Mouse (Mus musculus) forebrain, embryonic 14.5 days (tissue): ENCODE measurements at regions not wholly inside any gene's neighbourhood (a gene's known extent, or its start where the extent isn't known, plus 50 kb on each side); places are given as distances from the start of the nearest gene placed in this dataset.

Experiments used
- ATAC-seq: fragments of 200-750 bp; cut with Nextera tagmentation; 2 replicates; pipeline ENCODE4 v1.8.0; 2017; ENCODE audit warnings: mild to moderate bottlenecking, moderate library complexity
- DNase-seq: peaks from one replicate; pipeline ENCODE4 v3.0.0-alpha.2; 2015; ENCODE audit warnings: low spot score
- H3K27ac ChIP-seq: fragments of 300-500 bp; sonication (generic); 2 replicates; pipeline ENCODE4 v1.5.1; 2014; ENCODE audit warnings: low read depth, mild to moderate bottlenecking, control low read depth, low read length, moderate library complexity
- H3K27me3 ChIP-seq: fragments of 300-500 bp; sonication (generic); replicated peaks from 2 replicates; pipeline ENCODE4 v1.6.1; 2014; ENCODE audit warnings: low read length, control low read depth, mixed read lengths; ENCODE audit not compliant: control insufficient read depth, insufficient read depth
- H3K36me3 ChIP-seq: fragments of 300-500 bp; sonication (generic); 2 replicates; pipeline ENCODE4 v1.6.1; 2014; ENCODE audit warnings: low read length, control low read depth; ENCODE audit not compliant: control insufficient read depth, insufficient read depth
- H3K4me1 ChIP-seq: fragments of 300-500 bp; sonication (generic); 2 replicates; pipeline ENCODE4 v1.6.1; 2014; ENCODE audit warnings: antibody characterized with exemption, low read length, control low read depth; ENCODE audit not compliant: control insufficient read depth, insufficient read depth
- H3K4me2 ChIP-seq: fragments of 300-500 bp; sonication (generic); 2 replicates; pipeline ENCODE4 v1.6.1; 2014; ENCODE audit warnings: mild to moderate bottlenecking, control low read depth, low read length
- H3K4me3 ChIP-seq: fragments of 300-500 bp; sonication (generic); 2 replicates; pipeline ENCODE4 v1.5.1; 2014; ENCODE audit warnings: low read depth, low read length, control low read depth
- H3K9ac ChIP-seq: fragments of 300-500 bp; sonication (generic); 2 replicates; pipeline ENCODE4 v1.6.1; 2014; ENCODE audit warnings: mild to moderate bottlenecking, low read length, control low read depth, moderate library complexity
- H3K9me3 ChIP-seq: fragments of 300-500 bp; sonication (generic); replicated peaks from 2 replicates; pipeline ENCODE4 v1.6.1; 2016; ENCODE audit warnings: low read length, control low read depth, mixed read lengths; ENCODE audit not compliant: control insufficient read depth
- WGBS: fragments of 180-500 bp; shearing (Covaris S2); extraction: QIAGEN DNeasy Blood & Tissue Kit; methylation state at CpG from one replicate; pipeline ENCODE4 v1.1.7; 2014; 5-methylcytosine and 5-hydroxymethylcytosine counted together

GRCm38 (mm10) chr16:79534370-79534769 lies 443.5 kb upstream of the Tmprss15 start:
- Histone ChIP-seq H3K4me2 (no peak overlapping the region), H3K9ac (no peak overlapping the region), H3K36me3 (no peaks in the 10 kb centered on the region), H3K27me3 (no peaks in the 10 kb centered on the region), H3K4me3 (no peak overlapping the region), H3K9me3 (no peaks in the 10 kb centered on the region), H3K4me1 (no peaks in the 10 kb centered on the region), H3K27ac (no peak overlapping the region)
- ATAC-seq: no peak
- DNase-seq: no peak
- 50% methylated on average over 2 of the region's 2 CpGs for WGBS

- Histone ChIP-seq H3K4me1 (no peaks in the 10 kb centered on the region), H3K36me3 (no peaks in the 10 kb centered on the region), H3K4me3 (no peak overlapping the region), H3K9ac (no peak overlapping the region), H3K27ac (no peak overlapping the region), H3K27me3 (no peaks in the 10 kb centered on the region), H3K4me2 (no peak overlapping the region), H3K9me3 (no peaks in the 10 kb centered on the region)
- 65% methylated on average over 3 of the region's 3 CpGs for WGBS
- DNase-seq: peak; percentile 38
- ATAC-seq: peak; percentile 44; the same call in 1 of the 2 replicates
Observed at GRCm38 (mm10) chr16:79492493-79492892, 401.6 kb upstream of the Tmprss15 start.

GRCm38 (mm10) chr16:79450871-79451270 lies 360.0 kb upstream of the Tmprss15 start:
- Histone ChIP-seq H3K4me3 (no peak overlapping the region), H3K4me1 (no peaks in the 10 kb centered on the region), H3K27me3 (no peaks in the 10 kb centered on the region), H3K27ac (no peak overlapping the region), H3K4me2 (no peak overlapping the region), H3K9me3 (no peaks in the 10 kb centered on the region), H3K36me3 (no peaks in the 10 kb centered on the region), H3K9ac (no peak overlapping the region)
- WGBS: 75% methylated on average over 2 of the region's 2 CpGs
- peak; percentile 38 for DNase-seq
- ATAC-seq: no peak

DNA sequence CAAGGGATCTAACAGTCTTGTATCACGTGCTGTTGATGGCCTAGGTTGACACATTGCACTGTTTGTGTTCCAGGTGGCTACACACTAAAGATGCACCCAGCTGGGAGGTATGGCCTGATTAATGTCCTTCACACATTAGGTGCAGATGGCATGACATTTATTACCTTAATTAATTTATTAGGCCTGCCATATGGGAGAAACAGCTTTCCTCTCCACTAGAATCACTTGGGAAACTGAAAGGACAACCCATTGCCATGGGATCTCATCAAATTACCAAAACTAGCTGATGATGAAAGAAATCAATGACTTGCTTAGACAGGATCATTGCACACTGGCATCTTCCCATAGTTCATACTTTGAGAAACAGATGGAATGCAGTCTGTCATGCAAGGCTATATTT lies 358.8 kb upstream of the Tmprss15 start:
- no peaks in the 10 kb centered on the region for H3K4me1 ChIP-seq
- H3K9ac ChIP-seq: no peak overlapping the region
- H3K27me3 ChIP-seq: no peaks in the 10 kb centered on the region
- no peaks in the 10 kb centered on the region for H3K36me3 ChIP-seq
- no peak overlapping the region for H3K4me2 ChIP-seq
- no peak overlapping the region; the same call in 1 of the 2 replicates for H3K27ac ChIP-seq
- ATAC-seq (peak; percentile 93), DNase-seq (peak; percentile 79)
- no peaks in the 10 kb centered on the region for H3K9me3 ChIP-seq
- no peak overlapping the region for H3K4me3 ChIP-seq
- 27% methylated on average over 1 of the region's 1 CpGs for WGBS

DNA sequence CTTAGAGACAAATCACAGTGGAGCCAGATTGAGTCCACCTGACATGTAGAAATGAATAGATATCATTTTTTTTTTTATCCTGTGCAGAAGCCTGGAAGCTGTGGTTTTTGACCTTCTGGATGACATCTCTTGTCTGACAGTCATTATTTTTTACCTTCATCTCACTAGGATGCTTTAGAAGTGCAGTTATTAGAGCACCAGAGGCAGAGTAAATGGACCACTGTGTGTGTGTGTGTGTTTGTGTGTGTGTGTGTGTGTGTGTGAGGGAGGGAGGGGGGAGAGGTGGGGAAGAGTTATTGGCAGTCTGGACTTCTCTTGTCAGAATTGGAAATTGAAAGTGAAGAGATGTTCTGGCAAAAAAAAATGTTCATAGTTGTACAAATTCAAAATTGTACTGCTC lies 316.5 kb upstream of the Tmprss15 start:
- Histone ChIP-seq H3K27me3 (no peaks in the 10 kb centered on the region), H3K36me3 (no peaks in the 10 kb centered on the region), H3K4me2 (no peak overlapping the region), H3K4me1 (0 out of 2 replicates have a peak, but pooled peaks cover 3% of the 10 kb centered on the region), H3K9ac (no peak overlapping the region), H3K4me3 (no peak overlapping the region), H3K27ac (no peak overlapping the region), H3K9me3 (no peaks in the 10 kb centered on the region)
- 0 out of 2 replicates have a peak, but pooled peaks have one; percentile 21 for ATAC-seq
- DNase-seq: peak; percentile 33

DNA sequence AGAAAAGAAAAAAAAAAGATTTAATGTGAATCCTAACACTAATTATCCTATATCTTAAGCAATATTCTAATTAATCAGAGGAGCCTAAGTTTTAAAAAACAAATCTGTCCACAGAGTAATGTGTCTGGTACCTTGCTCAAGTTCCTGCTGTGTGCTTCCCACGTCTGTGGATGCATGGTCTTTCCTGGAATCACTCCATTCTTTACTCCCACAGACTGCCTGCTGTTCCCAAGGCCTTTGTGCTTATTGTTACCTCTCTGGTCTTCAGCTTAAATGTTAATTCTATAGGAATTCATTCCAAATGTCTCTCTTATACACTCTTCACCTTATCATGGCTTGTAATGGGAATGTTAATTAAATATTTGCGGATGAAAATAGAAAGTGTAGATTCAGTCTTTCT lies 315.3 kb upstream of the Tmprss15 start:
- Histone ChIP-seq H3K27ac (no peak overlapping the region), H3K9me3 (no peaks in the 10 kb centered on the region), H3K4me3 (no peak overlapping the region), H3K4me2 (no peak overlapping the region), H3K36me3 (no peaks in the 10 kb centered on the region), H3K4me1 (0 out of 2 replicates have a peak, but pooled peaks cover 3% of the 10 kb centered on the region), H3K27me3 (no peaks in the 10 kb centered on the region), H3K9ac (no peak overlapping the region)
- DNase-seq: no peak
- WGBS: 27% methylated on average over 2 of the region's 2 CpGs
- no peak for ATAC-seq

DNA sequence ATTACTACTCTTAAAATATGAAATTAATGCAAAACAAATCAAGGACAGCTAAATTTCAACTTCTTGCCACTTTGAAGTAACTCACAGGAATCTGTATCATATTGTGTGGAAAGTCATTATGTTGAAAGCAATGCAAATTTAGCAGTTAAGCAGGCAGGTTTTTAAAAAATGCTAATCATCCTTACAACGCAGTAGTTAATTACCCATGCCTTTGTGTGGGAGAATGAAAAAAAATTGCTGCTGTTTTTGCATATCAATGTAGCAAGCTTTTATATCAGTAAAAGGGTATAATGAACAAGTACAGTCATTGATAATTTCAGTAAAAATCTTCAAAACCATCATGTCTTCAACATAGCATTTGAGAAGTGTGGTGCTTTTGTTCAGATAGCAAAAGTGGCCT lies 313.2 kb upstream of the Tmprss15 start:
- H3K9me3 ChIP-seq: no peaks in the 10 kb centered on the region
- no peaks in the 10 kb centered on the region for H3K27me3 ChIP-seq
- ATAC-seq (peak; percentile 69), DNase-seq (peak; percentile 64)
- no peak overlapping the region for H3K4me2 ChIP-seq
- 0 out of 2 replicates have a peak, but pooled peaks cover 3% of the 10 kb centered on the region for H3K4me1 ChIP-seq
- H3K9ac ChIP-seq: no peak overlapping the region
- H3K27ac ChIP-seq: no peak overlapping the region
- H3K36me3 ChIP-seq: no peaks in the 10 kb centered on the region
- 9% methylated on average over 1 of the region's 1 CpGs for WGBS
- H3K4me3 ChIP-seq: no peak overlapping the region

DNA sequence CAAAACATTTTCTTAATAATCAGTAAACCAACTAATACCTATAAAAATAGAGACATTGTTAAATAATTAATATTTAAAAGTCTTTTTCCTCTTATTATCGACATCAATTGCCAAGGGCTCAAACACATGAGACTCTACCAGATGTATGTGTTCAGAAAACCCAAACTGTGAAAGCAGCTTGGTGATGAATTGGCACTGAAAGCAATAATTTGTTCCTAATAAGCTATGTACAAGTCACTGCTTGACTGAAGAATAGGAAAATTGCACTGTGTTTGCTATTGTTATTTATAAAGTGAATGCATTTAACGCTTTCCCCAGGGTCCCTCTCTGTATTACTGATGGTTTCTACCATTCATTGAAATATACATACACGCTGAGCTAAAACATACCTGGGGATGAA lies 309.2 kb upstream of the Tmprss15 start:
- no peaks in the 10 kb centered on the region for H3K36me3 ChIP-seq
- H3K4me1 ChIP-seq: 0 out of 2 replicates have a peak, but pooled peaks cover 3% of the 10 kb centered on the region
- no peaks in the 10 kb centered on the region for H3K9me3 ChIP-seq
- DNase-seq (peak; percentile 59), ATAC-seq (no peak)
- no peaks in the 10 kb centered on the region for H3K27me3 ChIP-seq
- H3K9ac ChIP-seq: no peak overlapping the region
- 80% methylated on average over 3 of the region's 3 CpGs for whole genome bisulfite sequencing
- H3K4me3 ChIP-seq: no peak overlapping the region
- H3K4me2 ChIP-seq: no peak overlapping the region
- H3K27ac ChIP-seq: no peak overlapping the region

DNA sequence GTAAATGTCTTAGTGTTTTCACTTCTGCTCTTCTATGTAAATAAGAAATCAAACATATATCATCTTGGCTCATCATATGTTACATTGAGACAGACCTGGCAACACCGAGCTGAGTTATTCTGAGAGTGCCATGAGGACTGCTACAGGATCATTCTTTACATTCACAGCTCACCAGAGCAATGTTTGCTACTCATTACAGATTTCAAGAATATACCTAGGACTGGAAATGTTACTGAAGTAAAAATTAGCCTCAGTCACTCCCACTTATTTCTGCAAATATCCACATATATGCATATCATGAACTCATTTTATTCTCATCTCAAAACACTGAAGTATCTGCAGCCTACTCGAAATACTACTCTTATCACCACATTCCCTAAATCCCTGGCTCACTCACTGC lies 307.6 kb upstream of the Tmprss15 start:
- no peak overlapping the region for H3K9ac ChIP-seq
- DNase-seq: no peak
- no peak overlapping the region for H3K27ac ChIP-seq
- 0 out of 2 replicates have a peak, but pooled peaks cover under 1% of the 10 kb centered on the region for H3K4me1 ChIP-seq
- H3K4me3 ChIP-seq: no peak overlapping the region
- no peaks in the 10 kb centered on the region for H3K36me3 ChIP-seq
- no peaks in the 10 kb centered on the region for H3K27me3 ChIP-seq
- no peak overlapping the region for H3K4me2 ChIP-seq
- WGBS: 80% methylated on average over 2 of the region's 2 CpGs
- ATAC-seq: no peak
- no peaks in the 10 kb centered on the region for H3K9me3 ChIP-seq
